Mouse (Mus musculus) adrenal gland, adult 2 months (tissue): ENCODE results near the gene Gpr161. TPM values are rescaled to one million over a fixed set of nuclear protein-coding genes. Genes with fewer than 3 reads are reported as not detected.
A peak's percentile ranks its signal among the peaks of the same experiment; 100 is the strongest.

Source experiments
- DNase-seq: peaks from one replicate; pipeline ENCODE4 v3.0.0; 2021
- long read RNA-seq: library from polyadenylated mRNA; stranded (forward); transcript quantifications from one replicate; pipeline ENCODE4 v2.0.0, GENCODE M21; 2021
- polyA plus RNA-seq: library from polyadenylated mRNA; depleted of rRNA; stranded (reverse); fragments of >200 nt; gene quantifications from 2 replicates; pipeline ENCODE4 v1.2.3, GENCODE M21; 2012; rRNA removed
- total RNA-seq, 2 experiments: library from RNA; stranded (reverse); gene quantifications; 2 replicates each; pipeline ENCODE4 v1.2.3; 2021

Gpr161 gene
- total RNA-seq (1 to 10 TPM in 1 of 2 experiments, under 1 TPM in 1; 0.58 to 1.1 TPM), polyA plus RNA-seq (0.71 and 0.75 TPM in 2 replicates)
- long read RNA-seq, partial matches to known transcripts: 0 of 2 reads
- long read RNA-seq, other reads (novel, unspliced or antisense): 2 of 2 reads

- no peak for DNase-seq
These were observed at the start of gene Gpr161 for GRCm38 (mm10) chr1:165295489-165295888. Gene Gpr161 (plus strand): TSS chr1:165295789.

DNA sequence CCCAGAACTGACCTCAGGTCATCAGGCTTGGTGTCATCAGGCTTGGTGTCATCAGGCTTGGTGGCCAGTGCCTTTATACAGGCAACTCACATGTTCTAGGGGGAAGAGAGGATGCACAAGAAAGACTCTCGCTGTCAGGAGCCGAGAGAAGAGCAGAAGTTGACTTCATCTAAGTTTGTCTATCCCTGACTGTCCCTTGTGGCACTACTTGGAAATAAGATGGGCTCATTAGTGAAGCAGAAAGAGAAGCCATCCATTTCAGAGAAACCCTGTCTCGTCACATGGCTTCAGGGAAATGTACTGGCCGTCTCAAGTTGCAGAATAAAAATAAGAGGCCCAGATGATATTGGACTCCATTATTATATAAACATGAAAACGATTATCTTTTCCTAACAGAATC lies 49.0 kb upstream of the Gpr161 start:
- no peak for DNase-seq

DNA sequence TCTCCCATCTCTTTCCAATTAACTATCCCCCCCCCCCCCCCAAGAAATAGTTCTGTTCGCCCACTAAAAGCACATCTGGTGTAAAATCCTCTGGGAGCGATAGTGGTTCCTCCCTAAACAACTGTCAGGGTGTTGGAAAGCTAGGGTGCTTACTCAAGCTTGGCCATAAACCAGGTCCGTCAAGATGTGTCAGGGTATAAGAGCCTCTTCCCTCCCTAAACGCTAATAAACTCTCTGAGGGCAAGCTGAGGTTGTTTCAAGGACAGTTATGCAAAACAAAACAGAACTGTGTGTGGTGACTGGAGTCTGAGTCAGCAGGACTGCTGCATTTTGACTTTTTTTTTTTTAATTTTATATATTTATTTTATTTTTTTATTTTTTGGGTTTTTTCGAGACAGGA lies 48.5 kb upstream of the Gpr161 start:
- DNase-seq: peak; percentile 74

DNA sequence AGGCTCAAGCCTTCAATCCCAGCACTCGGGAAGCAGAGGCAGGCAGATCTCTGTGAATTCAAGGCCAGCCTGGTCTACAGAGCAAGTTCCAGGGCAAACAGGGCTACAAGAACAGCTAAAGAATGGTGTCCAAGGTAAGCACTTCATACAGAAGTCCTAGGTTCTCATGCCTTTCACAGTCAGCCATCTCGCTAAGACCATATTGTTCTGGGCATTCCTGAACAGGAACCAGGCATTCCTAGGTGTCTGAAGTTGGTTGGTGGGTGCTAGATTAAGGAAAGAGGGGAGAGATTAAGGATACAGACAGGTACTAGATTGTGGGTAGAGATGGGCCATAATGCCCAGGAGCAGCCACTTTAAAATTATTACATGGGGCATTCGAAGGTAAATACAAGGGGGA lies 47.8 kb upstream of the Gpr161 start:
- DNase-seq: no peak

- DNase-seq: no peak
These were observed 46.7 kb upstream of the Gpr161 start for GRCm38 (mm10) chr1:165248842-165249241.

DNA sequence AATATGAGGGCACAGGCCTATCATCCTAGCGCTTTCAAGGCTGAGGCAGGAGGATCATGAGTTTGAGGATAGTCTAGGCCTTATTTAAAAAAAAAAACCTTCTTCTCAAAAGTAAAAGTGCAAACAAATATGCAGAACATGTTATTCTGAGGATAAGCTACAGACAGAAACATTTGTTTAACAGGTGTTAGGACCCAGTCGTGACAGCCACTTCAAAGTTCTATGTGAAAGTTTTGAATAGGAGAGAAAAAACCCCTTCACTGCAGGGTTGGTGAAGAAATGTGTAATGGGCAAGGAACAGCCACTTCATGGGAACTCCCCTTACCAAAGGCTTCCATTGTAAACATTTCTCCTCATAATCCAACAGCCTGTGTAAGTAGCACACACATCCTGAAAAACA lies 45.0 kb upstream of the Gpr161 start:
- no peak for DNase-seq

DNA sequence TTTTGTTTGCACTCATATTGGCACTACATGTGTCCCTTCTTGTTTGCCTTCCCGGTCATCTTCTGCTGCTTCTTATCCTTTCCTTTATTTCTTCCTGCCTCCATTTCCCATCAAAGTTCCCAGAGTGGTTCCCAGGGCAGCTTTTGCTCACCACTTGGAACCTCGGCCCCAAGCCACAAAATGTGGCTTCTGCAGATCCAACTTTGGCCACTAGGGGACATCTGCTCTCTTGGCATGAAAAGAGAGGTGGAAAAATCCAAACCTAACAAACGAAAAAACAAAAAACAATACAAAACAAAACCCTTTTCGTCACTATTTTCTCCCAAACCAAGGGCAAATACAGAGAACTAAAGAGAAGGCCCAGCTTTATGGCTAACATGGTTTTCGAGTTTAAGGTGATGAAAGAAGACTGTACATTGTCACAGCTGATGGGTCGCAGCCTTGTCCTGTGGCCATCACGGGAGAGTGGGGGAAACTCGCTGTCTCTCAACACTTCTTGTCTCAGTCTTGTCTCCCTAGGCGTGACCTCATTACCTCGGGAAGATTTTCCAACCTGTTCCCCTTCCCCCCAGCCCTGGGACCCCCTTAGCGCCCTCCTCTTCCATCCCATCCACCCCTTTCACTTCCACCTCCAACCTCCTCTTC lies 43.4 kb upstream of the Gpr161 start:
- DNase-seq: peak; percentile 57

- no peak for DNase-seq
These were observed 20.6 kb upstream of the Gpr161 start for GRCm38 (mm10) chr1:165274946-165275345.

DNA sequence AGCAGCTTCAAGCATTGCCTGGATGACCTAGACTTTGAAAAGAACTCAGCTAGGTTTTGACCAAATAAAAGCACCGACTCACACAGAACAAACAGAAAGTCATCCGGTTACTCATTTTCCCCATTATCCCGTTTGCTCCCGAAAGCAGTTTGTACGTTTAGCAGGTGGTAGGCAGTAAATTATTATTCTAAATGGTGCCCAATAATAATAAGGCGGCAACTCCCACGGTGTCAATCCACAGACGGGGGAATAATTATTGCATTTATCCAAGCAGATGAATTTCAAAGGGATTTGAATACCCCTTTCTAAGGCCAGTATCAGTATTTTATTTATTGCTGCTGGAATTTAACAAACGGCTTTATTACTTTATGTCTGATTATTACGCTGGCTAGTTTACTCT lies 14.8 kb upstream of the Gpr161 start:
- no peak for DNase-seq

GRCm38 (mm10) chr1:165281351-165282221 lies 14.0 kb upstream of the Gpr161 start:
- peak; percentile 83 for DNase-seq

GRCm38 (mm10) chr1:165282222-165282966 lies 13.2 kb upstream of the Gpr161 start:
- DNase-seq: no peak

DNA sequence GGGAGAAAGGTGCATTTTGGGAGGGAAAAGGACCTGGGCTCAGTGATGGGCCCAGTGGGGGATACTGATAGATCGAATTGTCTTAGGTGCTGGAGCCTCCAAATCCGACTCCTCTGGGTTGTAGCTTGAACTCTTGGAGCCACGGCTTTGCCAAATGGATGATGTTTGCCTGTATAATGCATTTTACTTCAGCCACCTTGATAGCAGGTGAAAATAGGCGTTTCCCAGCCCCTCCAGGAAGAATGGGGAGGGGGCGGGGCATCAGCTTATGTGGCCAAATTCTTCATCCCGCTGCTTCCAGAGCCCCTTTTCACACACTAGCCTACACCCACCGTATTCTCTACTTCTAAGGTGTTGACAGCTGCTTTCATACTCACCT lies 12.6 kb upstream of the Gpr161 start:
- DNase-seq: no peak

DNA sequence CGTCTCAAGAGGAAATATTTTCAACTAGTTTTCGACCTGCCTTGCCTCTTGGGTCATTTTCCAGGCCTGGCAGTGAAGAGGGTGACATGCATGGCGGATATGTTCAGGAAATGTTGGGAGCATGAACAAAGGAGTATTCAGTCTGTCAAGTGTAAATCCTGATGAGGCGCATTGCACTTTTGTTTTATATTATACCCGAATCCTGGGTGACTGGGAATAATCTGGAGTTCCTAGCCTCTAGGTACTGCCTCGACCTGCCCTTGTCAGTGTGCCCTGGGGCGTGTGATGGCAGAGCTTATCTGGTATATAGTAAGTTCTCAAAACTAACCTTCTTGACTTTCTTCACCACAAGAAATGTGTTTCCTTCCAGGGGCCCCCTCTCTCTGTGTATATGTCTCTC lies 11.5 kb upstream of the Gpr161 start:
- DNase-seq: no peak

- no peak for DNase-seq
These were observed 7.4 kb upstream of the Gpr161 start for GRCm38 (mm10) chr1:165288165-165288564.

DNA sequence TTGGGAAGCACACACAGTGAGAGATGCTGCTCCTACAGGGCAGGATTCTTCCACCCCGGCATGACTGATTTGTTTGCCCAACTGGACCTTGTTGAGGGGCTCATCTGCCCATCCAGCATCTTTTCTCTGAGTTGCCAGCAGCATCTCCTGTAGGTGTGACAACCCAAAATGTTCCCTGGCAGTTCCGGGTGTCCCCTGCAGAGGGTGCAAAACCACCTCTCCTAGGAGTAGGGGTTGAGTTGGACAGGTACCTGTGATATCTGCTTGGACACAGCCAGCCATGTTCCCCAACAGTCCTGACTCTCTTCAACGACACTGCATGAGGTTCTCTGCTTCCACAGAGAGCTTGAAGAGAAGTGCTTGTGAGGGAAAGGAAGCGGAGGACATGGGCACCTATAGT lies 5.8 kb upstream of the Gpr161 start:
- no peak for DNase-seq

- no peak for DNase-seq
These were observed 4.0 kb upstream of the Gpr161 start for GRCm38 (mm10) chr1:165291606-165292005.

DNA sequence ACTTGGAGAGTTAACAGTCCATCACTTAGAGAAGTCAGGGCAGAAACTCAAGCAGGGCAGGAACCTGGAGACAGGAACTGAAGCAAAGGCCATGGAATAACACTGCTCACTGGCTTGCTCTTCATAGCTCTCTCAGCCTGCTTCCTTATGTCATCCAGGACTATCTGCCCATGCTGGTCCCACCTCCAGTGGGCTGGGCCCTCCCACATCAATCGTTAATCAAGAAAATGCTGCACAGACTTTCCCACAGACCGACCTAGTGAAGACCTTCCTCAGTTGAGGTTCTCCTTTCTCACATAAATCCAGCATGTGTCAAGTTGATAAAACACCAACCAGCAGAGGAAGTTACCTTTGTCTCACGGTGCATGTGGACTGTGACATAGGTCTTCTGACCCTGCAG lies 5.5 kb downstream of the Gpr161 start:
- no peak for DNase-seq

DNA sequence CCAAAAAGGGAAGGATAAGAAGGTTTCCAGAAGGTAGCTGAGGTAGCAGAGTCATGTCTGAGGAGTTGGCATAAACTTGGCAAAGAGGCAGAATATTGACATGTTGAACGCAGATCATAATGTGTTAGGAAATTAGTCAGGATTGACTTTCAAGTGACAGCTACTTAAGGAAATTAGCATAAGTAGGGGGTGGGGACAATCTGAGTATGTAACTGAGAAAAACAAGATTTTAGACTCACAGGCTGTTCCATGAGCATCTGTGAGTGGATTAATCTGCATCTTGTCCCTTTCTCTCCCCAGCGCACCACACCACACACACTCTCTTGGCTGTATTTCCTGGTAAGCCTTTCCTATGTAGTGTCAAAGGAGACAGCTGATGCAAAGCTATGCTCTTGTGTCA lies 6.0 kb downstream of the Gpr161 start:
- no peak for DNase-seq

GRCm38 (mm10) chr1:165302455-165303208 lies 7.0 kb downstream of the Gpr161 start:
- peak; percentile 34 for DNase-seq

DNA sequence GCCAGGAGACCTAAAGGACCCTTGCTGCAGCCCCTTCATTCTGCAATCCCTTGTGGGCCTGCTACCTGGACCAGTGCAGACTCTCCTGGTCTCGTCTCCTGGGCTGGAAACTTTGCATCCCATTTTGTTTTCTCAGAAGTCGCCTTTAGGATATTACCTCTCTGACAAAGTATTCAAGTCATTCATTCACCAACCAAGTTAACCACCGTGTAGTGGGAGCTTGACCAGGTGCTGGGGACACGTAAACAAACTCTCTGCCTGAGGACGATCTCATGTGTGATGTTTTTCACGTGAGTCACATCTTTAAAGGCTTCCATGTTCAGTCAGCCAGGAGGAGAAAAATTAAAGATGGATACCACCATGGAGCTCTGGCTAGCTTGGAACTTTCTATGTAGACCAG lies 7.6 kb downstream of the Gpr161 start:
- no peak for DNase-seq

DNA sequence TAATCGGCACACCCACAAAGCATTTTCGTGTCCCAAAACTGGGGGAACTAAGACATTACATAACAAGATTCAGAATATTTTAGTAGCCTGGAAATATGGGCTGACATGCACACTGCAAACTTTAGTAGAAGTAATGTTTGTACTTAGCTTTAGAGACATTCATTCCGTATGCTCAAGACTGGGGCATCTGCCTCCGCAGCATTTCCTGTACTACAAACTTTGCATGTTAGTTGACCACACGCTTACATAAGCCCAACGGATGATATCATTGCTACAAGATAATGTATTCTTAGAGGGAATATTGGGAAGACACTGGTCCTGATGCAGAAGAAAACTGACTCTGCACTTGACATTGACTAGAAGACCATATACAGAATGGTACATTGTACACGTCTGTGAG lies 8.8 kb downstream of the Gpr161 start:
- no peak for DNase-seq

DNA sequence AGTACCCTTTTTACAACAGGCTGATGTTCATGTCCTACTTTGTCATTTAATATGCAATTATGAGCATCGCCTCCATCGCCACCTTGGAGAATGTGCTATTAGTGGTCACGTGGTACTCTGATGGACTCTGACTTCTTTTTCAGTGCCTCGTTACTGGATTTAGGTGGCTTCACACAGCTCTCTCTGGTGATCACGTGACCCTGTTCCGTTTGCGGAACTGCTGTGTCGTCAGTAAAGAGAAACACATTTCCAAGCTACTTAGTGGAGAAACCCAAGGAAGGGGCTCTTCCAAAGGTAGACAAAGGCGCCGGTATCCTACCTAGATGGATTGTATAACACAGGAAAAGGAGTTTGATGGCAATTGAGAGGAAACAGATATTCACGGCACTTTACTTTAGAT lies 12.6 kb downstream of the Gpr161 start:
- no peak for DNase-seq
